Mouse (Mus musculus): ENCODE measurements around the gene Sec23a.

DNA sequence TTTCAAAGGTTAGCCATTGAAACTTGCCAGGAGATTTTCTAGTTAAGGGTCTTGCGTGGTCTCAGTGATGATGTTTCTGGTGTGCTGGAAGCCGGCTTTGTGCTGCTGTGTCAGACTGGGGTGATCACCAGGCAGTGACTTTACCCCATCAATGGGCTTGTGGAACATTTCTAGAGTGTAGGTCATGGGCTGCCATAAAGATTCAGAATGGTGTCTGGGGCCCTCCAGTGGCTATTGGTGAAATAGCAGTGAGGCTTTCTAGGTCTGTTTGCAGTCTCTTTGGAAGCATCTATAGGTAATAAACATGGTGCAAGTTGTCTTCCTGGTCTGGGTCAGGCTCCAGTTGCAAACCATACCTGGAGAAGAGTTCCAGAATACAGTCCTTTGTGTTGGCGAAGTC, 87.8 kb downstream of the Sec23a start:
- TF ChIP-seq CTCF (IDR thresholded peaks at IDR 0.05; ENCODE audit: control insufficient read depth, insufficient read depth, insufficient read length) (no peak), MAX (IDR thresholded peaks at IDR 0.05) (no peak), MYOD1 (IDR thresholded peaks at IDR 0.05; ENCODE audit: control insufficient read depth, insufficient read length, low read depth) (no peak), USF1 (IDR thresholded peaks at IDR 0.05; ENCODE audit: low read depth) (no peak)
